Mouse (Mus musculus): ENCODE results near the gene Nup210l.

The Nup210l gene

GRCm38 (mm10) chr3:90103938-90104337, at the start of gene Nup210l:
Gene Nup210l (plus strand): TSS chr3:90104132.
- no peak within 1 kb of the TSS for H3K4me3 ChIP-seq (replicated peaks; ENCODE audit: low read length)
- peaks cover 50% of the 10 kb centered on the region for H3K4me1 ChIP-seq (replicated peaks; ENCODE audit: low read depth, low read length)
- peaks cover 38% of the 10 kb centered on the region for H3K36me3 ChIP-seq (ENCODE audit: insufficient read depth, low read length)
- H3K9me3 ChIP-seq (ENCODE audit: low read length): no peaks in the 10 kb centered on the region
- TF ChIP-seq POU5F1 (IDR thresholded peaks at IDR 0.05; ENCODE audit: borderline replicate concordance, low read length) (no peak), CTCF (conservative IDR thresholded peaks at IDR 0.05; ENCODE audit: low read length) (no peak)
- no peaks in the 10 kb centered on the region for H3K27me3 ChIP-seq (ENCODE audit: insufficient read depth, low read length)

GRCm38 (mm10) chr3:90061549-90061948, 42.4 kb upstream of the Nup210l start:
- Histone ChIP-seq H3K27me3 (ENCODE audit: insufficient read depth, low read length) (no peaks in the 10 kb centered on the region), H3K4me3 (replicated peaks; ENCODE audit: low read length) (no peak overlapping the region), H3K4me1 (replicated peaks; ENCODE audit: low read depth, low read length) (peaks cover 18% of the 10 kb centered on the region), H3K36me3 (ENCODE audit: insufficient read depth, low read length) (peaks cover 94% of the 10 kb centered on the region), H3K9me3 (ENCODE audit: low read length) (no peaks in the 10 kb centered on the region)
- TF ChIP-seq NANOG (IDR thresholded peaks at IDR 0.05; ENCODE audit: borderline replicate concordance, low read length): no peak
- TF ChIP-seq POU5F1 (IDR thresholded peaks at IDR 0.05; ENCODE audit: borderline replicate concordance, low read length): no peak
- no peak for TF ChIP-seq CTCF (conservative IDR thresholded peaks at IDR 0.05; ENCODE audit: low read length)

- no peak overlapping the region for H3K4me3 ChIP-seq (replicated peaks; ENCODE audit: low read length)
- no peaks in the 10 kb centered on the region for H3K9me3 ChIP-seq (ENCODE audit: low read length)
- no peak for TF ChIP-seq POU5F1 (IDR thresholded peaks at IDR 0.05; ENCODE audit: borderline replicate concordance, low read length)
- no peaks in the 10 kb centered on the region for H3K27me3 ChIP-seq (ENCODE audit: insufficient read depth, low read length)
- peaks cover 91% of the 10 kb centered on the region for H3K36me3 ChIP-seq (ENCODE audit: insufficient read depth, low read length)
- H3K4me1 ChIP-seq (replicated peaks; ENCODE audit: low read depth, low read length): peaks cover 18% of the 10 kb centered on the region
Observed at GRCm38 (mm10) chr3:90062539-90062938, 41.4 kb upstream of the Nup210l start.

- peaks cover 22% of the 10 kb centered on the region for H3K4me1 ChIP-seq (replicated peaks; ENCODE audit: low read depth, low read length)
- TF ChIP-seq POU5F1 (IDR thresholded peaks at IDR 0.05; ENCODE audit: borderline replicate concordance, low read length): no peak
- no peak for TF ChIP-seq CTCF (conservative IDR thresholded peaks at IDR 0.05; ENCODE audit: low read length)
- TF ChIP-seq NANOG (IDR thresholded peaks at IDR 0.05; ENCODE audit: borderline replicate concordance, low read length): no peak
- no peaks in the 10 kb centered on the region for H3K9me3 ChIP-seq (ENCODE audit: low read length)
- H3K36me3 ChIP-seq (ENCODE audit: insufficient read depth, low read length): peaks cover 76% of the 10 kb centered on the region
- no peaks in the 10 kb centered on the region for H3K27me3 ChIP-seq (ENCODE audit: insufficient read depth, low read length)
- H3K4me3 ChIP-seq (replicated peaks; ENCODE audit: low read length): no peak overlapping the region
Observed at GRCm38 (mm10) chr3:90064383-90064782, 39.5 kb upstream of the Nup210l start.

GRCm38 (mm10) chr3:90065553-90065952, 38.4 kb upstream of the Nup210l start:
- H3K4me1 ChIP-seq (replicated peaks; ENCODE audit: low read depth, low read length): peaks cover 22% of the 10 kb centered on the region
- H3K36me3 ChIP-seq (ENCODE audit: insufficient read depth, low read length): peaks cover 66% of the 10 kb centered on the region
- peak; percentile 99 for TF ChIP-seq CTCF (conservative IDR thresholded peaks at IDR 0.05; ENCODE audit: low read length)
- TF ChIP-seq POU5F1 (IDR thresholded peaks at IDR 0.05; ENCODE audit: borderline replicate concordance, low read length): no peak
- TF ChIP-seq NANOG (IDR thresholded peaks at IDR 0.05; ENCODE audit: borderline replicate concordance, low read length): no peak
- H3K4me3 ChIP-seq (replicated peaks; ENCODE audit: low read length): no peak overlapping the region
- H3K9me3 ChIP-seq (ENCODE audit: low read length): no peaks in the 10 kb centered on the region
- peaks cover 3% of the 10 kb centered on the region; the same call in 1 of the 2 replicates for H3K27me3 ChIP-seq (ENCODE audit: insufficient read depth, low read length)

- Histone ChIP-seq H3K4me1 (replicated peaks; ENCODE audit: low read depth, low read length) (peaks cover 22% of the 10 kb centered on the region), H3K36me3 (ENCODE audit: insufficient read depth, low read length) (peaks cover 43% of the 10 kb centered on the region), H3K4me3 (replicated peaks; ENCODE audit: low read length) (no peak overlapping the region), H3K27me3 (ENCODE audit: insufficient read depth, low read length) (peaks cover 3% of the 10 kb centered on the region; the same call in 1 of the 2 replicates), H3K9me3 (ENCODE audit: low read length) (no peaks in the 10 kb centered on the region)
- TF ChIP-seq CTCF (conservative IDR thresholded peaks at IDR 0.05; ENCODE audit: low read length) (no peak), NANOG (IDR thresholded peaks at IDR 0.05; ENCODE audit: borderline replicate concordance, low read length) (no peak), POU5F1 (IDR thresholded peaks at IDR 0.05; ENCODE audit: borderline replicate concordance, low read length) (no peak)
Observed at GRCm38 (mm10) chr3:90067851-90068250, 36.1 kb upstream of the Nup210l start.

- Histone ChIP-seq H3K9me3 (ENCODE audit: low read length) (no peaks in the 10 kb centered on the region), H3K36me3 (ENCODE audit: insufficient read depth, low read length) (peaks cover 25% of the 10 kb centered on the region), H3K4me3 (replicated peaks; ENCODE audit: low read length) (no peak overlapping the region), H3K4me1 (replicated peaks; ENCODE audit: low read depth, low read length) (peaks cover 13% of the 10 kb centered on the region), H3K27me3 (ENCODE audit: insufficient read depth, low read length) (peaks cover 3% of the 10 kb centered on the region; the same call in 1 of the 2 replicates)
- no peak for TF ChIP-seq NANOG (IDR thresholded peaks at IDR 0.05; ENCODE audit: borderline replicate concordance, low read length)
- TF ChIP-seq POU5F1 (IDR thresholded peaks at IDR 0.05; ENCODE audit: borderline replicate concordance, low read length): no peak
- no peak for TF ChIP-seq CTCF (conservative IDR thresholded peaks at IDR 0.05; ENCODE audit: low read length)
Observed at GRCm38 (mm10) chr3:90069688-90070087, 34.2 kb upstream of the Nup210l start.

GRCm38 (mm10) chr3:90072294-90072693, 31.6 kb upstream of the Nup210l start, which contains the start of gene Tpm3:
Gene Tpm3 (plus strand): TSS chr3:90072649.
- H3K4me3 ChIP-seq (replicated peaks; ENCODE audit: low read length): no peak within 1 kb of the TSS
- no peaks in the 10 kb centered on the region for H3K9me3 ChIP-seq (ENCODE audit: low read length)
- peaks cover 20% of the 10 kb centered on the region for H3K4me1 ChIP-seq (replicated peaks; ENCODE audit: low read depth, low read length)
- 0 out of 2 replicates have a peak, but pooled peaks cover under 1% of the 10 kb centered on the region for H3K36me3 ChIP-seq (ENCODE audit: insufficient read depth, low read length)
- TF ChIP-seq POU5F1 (IDR thresholded peaks at IDR 0.05; ENCODE audit: borderline replicate concordance, low read length) (no peak), NANOG (IDR thresholded peaks at IDR 0.05; ENCODE audit: borderline replicate concordance, low read length) (no peak), CTCF (conservative IDR thresholded peaks at IDR 0.05; ENCODE audit: low read length) (no peak)
- H3K27me3 ChIP-seq (ENCODE audit: insufficient read depth, low read length): peaks cover 3% of the 10 kb centered on the region; the same call in 1 of the 2 replicates

Data from E14TG2a.4 (cell line).